Mouse (Mus musculus): Measurements from ENCODE around the gene Hexa.
A peak's percentile ranks its signal among the peaks of the same experiment; 100 is the strongest.

DNA sequence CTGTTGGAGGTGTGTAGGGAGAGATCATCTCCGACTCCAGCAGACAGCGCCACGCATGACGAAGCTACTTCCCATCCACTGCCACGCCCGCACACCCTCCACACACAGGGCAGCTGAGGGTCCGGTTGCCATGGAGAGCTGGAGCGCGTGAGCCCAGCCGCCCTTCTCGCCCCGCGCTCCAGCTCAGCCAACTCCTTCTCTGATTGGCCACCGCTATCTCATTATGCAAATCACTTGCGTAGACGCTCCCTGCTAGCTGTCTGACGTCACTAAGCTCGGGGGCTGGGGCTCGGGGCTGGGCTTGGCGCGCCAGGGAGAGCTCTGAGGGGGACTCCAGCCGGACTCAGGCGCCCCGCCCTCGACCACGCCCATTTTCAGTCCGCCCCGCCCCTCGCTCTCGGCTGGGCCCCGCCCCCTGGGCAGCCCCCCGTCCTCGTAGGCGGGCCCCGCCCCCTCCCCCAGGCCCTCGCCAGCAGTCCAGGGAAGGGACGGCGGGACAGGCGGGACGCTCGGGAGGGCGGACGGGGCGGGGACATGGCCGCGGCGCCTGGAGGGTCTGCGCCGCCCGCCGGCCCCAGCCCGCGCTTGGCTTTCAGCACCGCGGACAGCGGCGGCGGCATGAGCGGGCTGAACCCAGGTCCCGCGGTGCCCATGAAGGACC, 38.6 kb downstream of the Hexa start, which contains the start of gene Celf6:
- TF ChIP-seq CTCF (IDR thresholded peaks at IDR 0.05 in 2 of 3, conservative IDR thresholded peaks at IDR 0.05 in 1 of 3; ENCODE audit: control insufficient read depth in 1 of 3, insufficient read depth in 1 of 3, low read depth in 2 of 3, low read length in 3 of 3, poor library complexity in 1 of 3, severe bottlenecking in 1 of 3) (no peak), POLR2A (IDR thresholded peaks at IDR 0.05; ENCODE audit: control insufficient read depth in 1 of 2, insufficient read depth in 1 of 2, low read depth in 1 of 2, low read length in 2 of 2, poor library complexity in 1 of 2) (no peak), ZNF384 (IDR thresholded peaks at IDR 0.05; ENCODE audit: low read depth, low read length) (no peak), CHD1 (IDR thresholded peaks at IDR 0.05; ENCODE audit: low read depth, low read length) (no peak), ZKSCAN1 (IDR thresholded peaks at IDR 0.05; ENCODE audit: low read depth, low read length) (no peak), NELFE (IDR thresholded peaks at IDR 0.05; ENCODE audit: low read depth, low read length) (no peak), EP300 (IDR thresholded peaks at IDR 0.05; ENCODE audit: low read depth in 1 of 2, low read length in 2 of 2) (peak in 1 of 2 experiments; percentile 3; a peak in 1 of 4 replicates), TCF12 (IDR thresholded peaks at IDR 0.05; ENCODE audit: low read depth, low read length) (no peak), GATA1 (IDR thresholded peaks at IDR 0.05; ENCODE audit: low read depth, low read length) (peak; percentile 38), TBP (IDR thresholded peaks at IDR 0.05; ENCODE audit: low read depth, low read length) (no peak), ZC3H11A (IDR thresholded peaks at IDR 0.05; ENCODE audit: low read depth, low read length) (no peak), MEF2A (IDR thresholded peaks at IDR 0.05; ENCODE audit: extremely low read depth, insufficient replicate concordance, low read depth, low read length, poor library complexity, severe bottlenecking) (no peak), MAFK (IDR thresholded peaks at IDR 0.05; ENCODE audit: borderline replicate concordance, low read depth, low read length) (no peak)
